8 mouse cellular contexts compared by ENCODE assay signal in the genomic region with DNA sequence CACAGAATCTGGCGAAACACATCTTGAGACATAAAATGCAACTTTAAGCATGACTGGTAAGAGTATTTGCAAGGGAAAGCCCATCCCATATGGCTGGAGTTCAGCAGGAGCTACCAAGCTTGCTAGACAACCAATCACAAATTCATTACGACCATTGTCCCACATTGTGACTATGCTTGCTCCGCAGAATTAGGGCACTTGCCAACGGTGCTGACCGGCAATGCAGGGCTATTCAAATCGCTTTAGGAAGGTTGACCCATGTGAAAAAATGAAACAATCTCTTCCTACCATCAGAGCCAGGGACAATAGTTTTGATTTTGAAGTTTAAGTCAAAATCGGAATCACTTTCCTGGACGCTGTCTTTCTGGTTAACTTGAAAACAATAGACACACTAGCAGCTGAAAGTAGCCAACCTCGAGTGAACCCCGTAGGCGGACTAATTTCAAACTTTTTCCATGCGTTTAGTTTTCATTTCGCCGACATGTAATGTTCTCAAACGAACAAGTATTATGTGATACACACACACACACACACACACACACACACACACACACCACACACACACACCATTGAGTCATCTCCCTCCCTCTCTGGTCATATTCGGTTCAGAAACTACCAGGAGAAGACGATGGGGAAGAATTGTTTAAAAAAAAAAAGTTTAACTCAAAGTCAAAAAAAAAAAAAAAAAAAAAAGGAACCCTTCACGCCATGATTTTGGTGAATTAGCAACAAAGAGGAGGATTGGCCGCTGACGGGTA. TPM values are rescaled to one million over a fixed set of nuclear protein-coding genes. Genes with fewer than 3 reads are reported as not detected.
A peak's percentile ranks its signal among the peaks of the same experiment; 100 is the strongest.
DNase-seq lines count a peak whose midpoint lies in the region; ATAC-seq and TF ChIP-seq lines count a peak whose summit lies in the region.

Kat2b (plus strand) TSS at position 701 of the 758 bp plus-strand sequence.

- DNase-seq in adrenal gland, adult (ENCODE audit: inconsistent age in 2 of 2, low spot score in 1 of 2), result peak; percentile 69 to 93
- DNase-seq in embryonic facial prominence, embryonic 10.5 days (ENCODE audit: low spot score), result peak; percentile 28
- DNase-seq in heart, adult 8-10 months (ENCODE audit: low spot score), result peak; percentile 73
- peak; percentile 55 for DNase-seq in kidney, adult 18-20 months
- DNase-seq in liver, adult 2 months (ENCODE audit: extremely low read depth, low read depth, low spot score), result peak; percentile 87
- peak; percentile 58 for DNase-seq in midbrain, postnatal 0 days (ENCODE audit: low spot score)
- DNase-seq in urinary bladder, postnatal 25 days (ENCODE audit: low spot score), result peak; percentile 42

- peak within 1 kb of the TSS; percentile 56 for H3ac ChIP-seq in C2C12 (ENCODE audit: control insufficient read depth, insufficient read length, low read depth)

- H3K27me3 ChIP-seq in C2C12 (ENCODE audit: control insufficient read depth, insufficient read depth, insufficient read length), result no peaks in the 10 kb centered on the region
- H3K27me3 ChIP-seq in embryonic facial prominence, embryonic 10.5 days (replicated peaks; ENCODE audit: low read depth, poor library complexity, severe bottlenecking), result no peaks in the 10 kb centered on the region
- no peaks in the 10 kb centered on the region for H3K27me3 ChIP-seq in liver, adult 2 months (ENCODE audit: control insufficient read depth, insufficient read depth, low read length)
- no peaks in the 10 kb centered on the region for H3K27me3 ChIP-seq in midbrain, postnatal 0 days (ENCODE audit: insufficient read depth, low read length)

- no peaks in the 10 kb centered on the region for H3K79me3 ChIP-seq in C2C12 (ENCODE audit: low read depth)

- peak within 1 kb of the TSS; percentile 100 for H3K9ac ChIP-seq in liver, adult 2 months (ENCODE audit: low read depth, low read length)
- peak within 1 kb of the TSS; percentile 91 for H3K9ac ChIP-seq in midbrain, postnatal 0 days (replicated peaks; ENCODE audit: low read length, poor library complexity, severe bottlenecking)

- peak within 1 kb of the TSS; percentile 68 for H3K4me3 ChIP-seq in C2C12 (ENCODE audit: insufficient read depth, poor library complexity, severe bottlenecking)
- H3K4me3 ChIP-seq in embryonic facial prominence, embryonic 10.5 days, result peak within 1 kb of the TSS; percentile 93
- peak within 1 kb of the TSS; percentile 87 for H3K4me3 ChIP-seq in liver, adult 2 months (ENCODE audit: insufficient read depth, low read depth, low read length)
- H3K4me3 ChIP-seq in midbrain, postnatal 0 days (ENCODE audit: low read depth, low read length), result peak within 1 kb of the TSS; percentile 74

- TF ChIP-seq POLR2A in liver, adult 2 months (IDR thresholded peaks at IDR 0.05; ENCODE audit: extremely low read depth, insufficient read depth, low read length), result 0 out of 2 replicates have a peak, but pooled peaks have one; percentile 18

- H3K36me3 ChIP-seq in C2C12 (ENCODE audit: control insufficient read depth, insufficient read depth), result no peaks in the 10 kb centered on the region
- no peaks in the 10 kb centered on the region for H3K36me3 ChIP-seq in embryonic facial prominence, embryonic 10.5 days (replicated peaks)
- H3K36me3 ChIP-seq in liver, adult 2 months (ENCODE audit: control insufficient read depth, insufficient read depth, low read length), result no peaks in the 10 kb centered on the region
- H3K36me3 ChIP-seq in midbrain, postnatal 0 days (ENCODE audit: insufficient read depth, low read length), result no peaks in the 10 kb centered on the region

- H3K9me3 ChIP-seq in embryonic facial prominence, embryonic 10.5 days, result no peaks in the 10 kb centered on the region
- no peaks in the 10 kb centered on the region for H3K9me3 ChIP-seq in midbrain, postnatal 0 days (ENCODE audit: low read length)

- no peak for TF ChIP-seq CTCF in C2C12 (IDR thresholded peaks at IDR 0.05; ENCODE audit: control insufficient read depth, insufficient read depth, insufficient read length)
- TF ChIP-seq CTCF in liver, adult 2 months (IDR thresholded peaks at IDR 0.05; ENCODE audit: low read depth, low read length), result no peak
- no peak for TF ChIP-seq CTCF in midbrain, postnatal 0 days (IDR thresholded peaks at IDR 0.05)

- ATAC-seq in midbrain, postnatal 0 days (ENCODE audit: low FRiP score), result no peak

- peaks cover 19% of the 10 kb centered on the region for H3K79me2 ChIP-seq in C2C12 (ENCODE audit: control insufficient read depth, insufficient read depth)
- H3K79me2 ChIP-seq in liver, adult 2 months (ENCODE audit: control insufficient read depth, insufficient read depth, low read length), result peaks cover 26% of the 10 kb centered on the region; the same call in 1 of the 2 replicates

- WGBS in embryonic facial prominence, embryonic 10.5 days, result 4% methylated on average over 20 of the region's 20 CpGs
- WGBS in liver, adult 2 months, result under 1% methylated on average over 20 of the region's 20 CpGs
- 1% methylated on average over 20 of the region's 20 CpGs for WGBS in midbrain, postnatal 0 days

- H3K27ac ChIP-seq in embryonic facial prominence, embryonic 10.5 days (replicated peaks), result peak within 1 kb of the TSS; percentile 94
- peak within 1 kb of the TSS; percentile 100 for H3K27ac ChIP-seq in liver, adult 2 months (replicated peaks; ENCODE audit: insufficient read depth, low read depth, low read length)
- peak within 1 kb of the TSS; percentile 93 for H3K27ac ChIP-seq in midbrain, postnatal 0 days (ENCODE audit: low read depth, low read length)

- peak within 1 kb of the TSS; percentile 86 for H3K4me2 ChIP-seq in midbrain, postnatal 0 days (ENCODE audit: low read depth, low read length, poor library complexity, severe bottlenecking)

- peaks cover 30% of the 10 kb centered on the region for H3K4me1 ChIP-seq in embryonic facial prominence, embryonic 10.5 days
- peaks cover 18% of the 10 kb centered on the region for H3K4me1 ChIP-seq in liver, adult 2 months (ENCODE audit: control insufficient read depth, insufficient read depth, low read length)
- peaks cover 5% of the 10 kb centered on the region; the same call in 1 of the 2 replicates for H3K4me1 ChIP-seq in midbrain, postnatal 0 days (ENCODE audit: insufficient read depth, low read length)

TF ChIP-seq in C2C12, 6 proteins besides CTCF, POLR2A, EP300 and RAD21:
- no peak for TF ChIP-seq CEBPB (IDR thresholded peaks at IDR 0.05; ENCODE audit: low read depth)
- TF ChIP-seq MYOG (IDR thresholded peaks at IDR 0.05; ENCODE audit: control insufficient read depth, extremely low read depth, insufficient read length), result no peak
- TF ChIP-seq USF1 (IDR thresholded peaks at IDR 0.05; ENCODE audit: low read depth), result no peak
- TF ChIP-seq MYOD1 (IDR thresholded peaks at IDR 0.05; ENCODE audit: control insufficient read depth, insufficient read length, low read depth), result no peak
- TF ChIP-seq FOSL1 (IDR thresholded peaks at IDR 0.05; ENCODE audit: insufficient read depth, low read length, poor library complexity, severe bottlenecking), result no peak
- TF ChIP-seq MAX (IDR thresholded peaks at IDR 0.05), result no peak
TF ChIP-seq in C2C12: peak in this region for 0.

RNA-seq across cellular contexts. Expression of gene Kat2b, which starts in this region (rescaled TPM):
- polyA plus RNA-seq in C2C12 (2012; fragmentation: generic; extraction: Trizol), result 2.4 TPM
- polyA plus RNA-seq in embryonic facial prominence, embryonic 10.5 days (2016; fragmentation: Nextera tagmentation; extraction: Ambion mirVana), result 2.1 and 2.5 TPM in 2 replicates
- 100 to 1,000 TPM in 1 of 4 experiments, 10 to 100 TPM in 3; 78.8 to 106 (median 88.9) TPM for total RNA-seq in heart, adult 8-10 months (2022)
- 56.0 and 57.4 TPM in 2 replicates for total RNA-seq in liver, adult 2 months (2014; rRNA removed)
- polyA plus RNA-seq in liver, adult 2 months (2012; rRNA removed), result 14.1 and 15.6 TPM in 2 replicates
- total RNA-seq in midbrain, postnatal 0 days (2014; rRNA removed), result 17.2 and 22.5 TPM in 2 replicates
- polyA plus RNA-seq in midbrain, postnatal 0 days (2015; fragmentation: Nextera tagmentation; extraction: Ambion mirVana), result 2.4 and 3.6 TPM in 2 replicates

Comparison
In these comparisons a context has a peak if more than half of its experiments do, and no peak if none do; other contexts are left out.
1. DNase-seq: peak in every context shown above with its lines; median percentile 87 in liver, adult 2 months; 81 in adrenal gland, adult; 73 in heart, adult 8-10 months; 58 in midbrain, postnatal 0 days; 55 in kidney, adult 18-20 months; 42 in urinary bladder, postnatal 25 days; 28 in embryonic facial prominence, embryonic 10.5 days.